Mouse (Mus musculus) midbrain, postnatal 0 days (tissue): ENCODE results near the gene Zfp235. TPM values are rescaled to one million over a fixed set of nuclear protein-coding genes. Genes with fewer than 3 reads are reported as not detected.

Source experiments
- ATAC-seq: fragments of 200-750 bp; cut with Nextera tagmentation; 2 replicates; pipeline ENCODE4 v1.8.0; 2017; ENCODE audit warnings: moderate number of reproducible peaks, mild to moderate bottlenecking, moderate TSS enrichment, moderate library complexity; ENCODE audit not compliant: low FRiP score
- DNase-seq: peaks from one replicate; pipeline ENCODE4 v3.0.0-alpha.2; 2015; ENCODE audit warnings: low spot score
- H3K27ac ChIP-seq: fragments of 300-500 bp; sonication (generic); 2 replicates; pipeline ENCODE4 v1.5.1; 2014; ENCODE audit warnings: low read depth, mild to moderate bottlenecking, low read length, mixed read lengths
- H3K27me3 ChIP-seq: fragments of 300-500 bp; sonication (generic); 2 replicates; pipeline ENCODE4 v1.6.1; 2014; ENCODE audit warnings: low read length, control low read depth, mixed read lengths; ENCODE audit not compliant: insufficient read depth
- H3K36me3 ChIP-seq: fragments of 300-500 bp; sonication (generic); 2 replicates; pipeline ENCODE4 v1.6.1; 2014; ENCODE audit warnings: low read length, control low read depth, mixed read lengths; ENCODE audit not compliant: insufficient read depth
- H3K4me1 ChIP-seq: fragments of 300-500 bp; sonication (generic); 2 replicates; pipeline ENCODE4 v1.6.1; 2014; ENCODE audit warnings: mild to moderate bottlenecking, control low read depth, antibody characterized with exemption, low read length, mixed read lengths; ENCODE audit not compliant: insufficient read depth
- H3K4me2 ChIP-seq: fragments of 300-500 bp; sonication (generic); 2 replicates; pipeline ENCODE4 v1.6.1; 2014; ENCODE audit warnings: low read depth, mild to moderate bottlenecking, low read length, mixed read lengths; ENCODE audit not compliant: poor library complexity, severe bottlenecking
- H3K4me3 ChIP-seq: fragments of 300-500 bp; sonication (generic); 2 replicates; pipeline ENCODE4 v1.5.1; 2014; ENCODE audit warnings: low read depth, mild to moderate bottlenecking, low read length, moderate library complexity
- H3K9ac ChIP-seq: fragments of 300-500 bp; sonication (generic); replicated peaks from 2 replicates; pipeline ENCODE4 v1.6.1; 2014; ENCODE audit warnings: mild to moderate bottlenecking, low read length, moderate library complexity, mixed read lengths; ENCODE audit not compliant: poor library complexity, severe bottlenecking
- H3K9me3 ChIP-seq: fragments of 300-500 bp; sonication (generic); 2 replicates; pipeline ENCODE4 v1.6.1; 2016; ENCODE audit warnings: low read length, control low read depth
- CTCF ChIP-seq: IDR thresholded peaks from 2 replicates; pipeline ENCODE4 v1.5.1; 2016; ENCODE audit warnings: antibody characterized with exemption, mild to moderate bottlenecking
- WGBS: fragments of 180-500 bp; shearing (Covaris S2); extraction: QIAGEN DNeasy Blood & Tissue Kit; methylation state at CpG from one replicate; pipeline ENCODE4 v1.1.7; 2014; 5-methylcytosine and 5-hydroxymethylcytosine counted together
- polyA plus RNA-seq: library from polyadenylated mRNA; unstranded; fragments of >200 nt; fragmentation: Nextera tagmentation; extraction: Ambion mirVana; gene quantifications from 2 replicates; pipeline ENCODE4 v1.2.1, GENCODE M21; 2015
- total RNA-seq: library from RNA; depleted of rRNA; stranded (reverse); fragments of >200 nt; gene quantifications from 2 replicates; pipeline ENCODE4 v1.2.3, GENCODE M21; 2014

Gene Zfp235
- total and polyA plus RNA-seq, 2 experiments from 2014 or later = 20.4 to 29.9 TPM

GRCm38 (mm10) chr7:24142566-24142965, 8.6 kb downstream of the Zfp235 start:
- TF ChIP-seq CTCF = no peak
- WGBS = 92% methylated on average over 6 of the region's 6 CpGs

GRCm38 (mm10) chr7:24153272-24153671, 19.3 kb downstream of the Zfp235 start:
- Histone ChIP-seq H3K9me3 (peaks cover 10% of the 10 kb centered on the region; the same call in 1 of the 2 replicates), H3K4me1 (no peaks in the 10 kb centered on the region), H3K4me3 (no peak overlapping the region), H3K9ac (no peak overlapping the region), H3K4me2 (no peak overlapping the region), H3K36me3 (no peaks in the 10 kb centered on the region), H3K27me3 (no peaks in the 10 kb centered on the region), H3K27ac (no peak overlapping the region)
- WGBS = 18% methylated on average over 1 of the region's 1 CpGs
- DNase-seq (no peak), ATAC-seq (no peak)
- TF ChIP-seq CTCF = peak; percentile 32

More at GRCm38 (mm10) chr7:24142566-24142965, 8.6 kb downstream of the Zfp235 start:
- DNase-seq (no peak), ATAC-seq (no peak)
- Histone ChIP-seq H3K9me3 (no peaks in the 10 kb centered on the region), H3K4me1 (no peaks in the 10 kb centered on the region), H3K27ac (no peak overlapping the region), H3K4me2 (no peak overlapping the region), H3K27me3 (no peaks in the 10 kb centered on the region), H3K36me3 (peaks cover 34% of the 10 kb centered on the region), H3K9ac (no peak overlapping the region), H3K4me3 (no peak overlapping the region)

GRCm38 (mm10) chr7:24172191-24172590, 38.2 kb downstream of the Zfp235 start:
- Histone ChIP-seq H3K27ac (no peak overlapping the region), H3K9me3 (no peaks in the 10 kb centered on the region), H3K4me1 (no peaks in the 10 kb centered on the region), H3K4me2 (no peak overlapping the region), H3K9ac (no peak overlapping the region), H3K36me3 (no peaks in the 10 kb centered on the region), H3K4me3 (no peak overlapping the region), H3K27me3 (no peaks in the 10 kb centered on the region)
- DNase-seq = no peak
- no peak for TF ChIP-seq CTCF
- 68% methylated on average over 4 of the region's 4 CpGs for WGBS
- ATAC-seq = no peak

- Histone ChIP-seq H3K36me3 (no peaks in the 10 kb centered on the region), H3K9ac (peak within 1 kb of the TSS; percentile 73), H3K4me3 (peak within 1 kb of the TSS; percentile 55), H3K4me2 (peak within 1 kb of the TSS; percentile 45), H3K27me3 (no peaks in the 10 kb centered on the region), H3K4me1 (no peaks in the 10 kb centered on the region), H3K9me3 (no peaks in the 10 kb centered on the region), H3K27ac (peak within 1 kb of the TSS; percentile 83)
- peak; percentile 42 for TF ChIP-seq CTCF
- peak; percentile 94 for DNase-seq
- peak; percentile 96 for ATAC-seq
- WGBS = 12% methylated on average over 23 of the region's 23 CpGs
These were observed 40.8 kb downstream of the Zfp235 start, which contains the start of gene Zfp114 for GRCm38 (mm10) chr7:24174618-24175336. Gene Zfp114, plus strand, starts transcription at chr7:24175060.

GRCm38 (mm10) chr7:24175337-24175711, 41.4 kb downstream of the Zfp235 start:
- Histone ChIP-seq H3K27ac (peak overlapping the region; percentile 83), H3K4me1 (no peaks in the 10 kb centered on the region), H3K4me3 (peak overlapping the region; percentile 55), H3K4me2 (peak overlapping the region; percentile 45), H3K9me3 (no peaks in the 10 kb centered on the region), H3K27me3 (no peaks in the 10 kb centered on the region), H3K9ac (peak overlapping the region; percentile 73), H3K36me3 (no peaks in the 10 kb centered on the region)
- no peak for DNase-seq
- TF ChIP-seq CTCF = no peak
- WGBS = 57% methylated on average over 6 of the region's 6 CpGs
- 0 out of 2 replicates have a peak, but pooled peaks have one; percentile 3 for ATAC-seq

- Histone ChIP-seq H3K9me3 (no peaks in the 10 kb centered on the region), H3K4me2 (no peak overlapping the region), H3K36me3 (no peaks in the 10 kb centered on the region), H3K4me3 (no peak overlapping the region), H3K27me3 (no peaks in the 10 kb centered on the region), H3K9ac (no peak overlapping the region), H3K4me1 (no peaks in the 10 kb centered on the region), H3K27ac (no peak overlapping the region)
- WGBS = 68% methylated on average over 1 of the region's 1 CpGs
- ATAC-seq (no peak), DNase-seq (no peak)
- no peak for TF ChIP-seq CTCF
These were observed 53.6 kb downstream of the Zfp235 start for GRCm38 (mm10) chr7:24187611-24188010.
